Mouse (Mus musculus) testis, adult 2 months (tissue): Measurements from ENCODE around the gene Sfpq.

Experiments
- CTCF ChIP-seq: fragments of 200-500 bp; IDR thresholded peaks from 2 replicates; pipeline ENCODE4 v1.5.1; 2012; ENCODE audit warnings: low read depth, mild to moderate bottlenecking, inconsistent platforms, low read length, moderate library complexity; ENCODE audit not compliant: control insufficient read depth, insufficient read depth, insufficient replicate concordance
- POLR2A ChIP-seq: fragments of 200-500 bp; IDR thresholded peaks from 2 replicates; pipeline ENCODE4 v1.6.1; 2012; ENCODE audit warnings: low read depth, mild to moderate bottlenecking, inconsistent platforms, low read length, moderate library complexity; ENCODE audit not compliant: control insufficient read depth

GRCm38 (mm10) chr4:127064051-127064450, 42.9 kb downstream of the Sfpq start:
- TF ChIP-seq CTCF (no peak), POLR2A (no peak)
